Mouse (Mus musculus) kidney, adult 2 months (tissue): ENCODE data around the gene BC025920. TPM values are rescaled to one million over a fixed set of nuclear protein-coding genes. Genes with fewer than 3 reads are reported as not detected.

ENCODE experiments used
- DNase-seq: peaks from one replicate; pipeline ENCODE4 v3.0.0; 2021
- H3K27ac ChIP-seq: fragments of 200-500 bp; 2 replicates; pipeline ENCODE4 v1.5.1; 2012; ENCODE audit warnings: low read depth, low read length, control low read depth, inconsistent platforms; ENCODE audit not compliant: insufficient read depth
- H3K27me3 ChIP-seq: fragments of 200-500 bp; replicated peaks from 2 replicates; pipeline ENCODE4 v1.6.1; 2012; ENCODE audit warnings: mild to moderate bottlenecking, moderate library complexity, low read length, inconsistent platforms; ENCODE audit not compliant: control insufficient read depth, insufficient read depth
- H3K36me3 ChIP-seq: fragments of 200-500 bp; 2 replicates; pipeline ENCODE4 v1.6.1; 2012; ENCODE audit warnings: mild to moderate bottlenecking, moderate library complexity, low read length, inconsistent platforms; ENCODE audit not compliant: control insufficient read depth, insufficient read depth
- H3K4me1 ChIP-seq: fragments of 200-500 bp; 2 replicates; pipeline ENCODE4 v1.6.1; 2011; ENCODE audit warnings: low read length; ENCODE audit not compliant: control insufficient read depth, insufficient read depth
- H3K4me3 ChIP-seq: fragments of 200-500 bp; 2 replicates; pipeline ENCODE4 v1.5.1; 2011; ENCODE audit warnings: mild to moderate bottlenecking, low read depth, low read length, control low read depth; ENCODE audit not compliant: insufficient read depth
- CTCF ChIP-seq: fragments of 200-500 bp; conservative IDR thresholded peaks from 2 replicates; pipeline ENCODE4 v1.5.1; 2011; ENCODE audit warnings: low read depth, mild to moderate bottlenecking, control low read depth, low read length, moderate library complexity, mixed read lengths; ENCODE audit not compliant: insufficient read depth, insufficient read length
- POLR2A ChIP-seq: fragments of 200-500 bp; IDR thresholded peaks from one replicate; pipeline ENCODE4 v1.6.1; 2011; ENCODE audit warnings: low read depth, low read length, control low read depth
- WGBS: fragments of 180-500 bp; shearing (Covaris S2); methylation state at CpG from one replicate; pipeline ENCODE4 v1.1.7; 2018; 5-methylcytosine and 5-hydroxymethylcytosine counted together
- polyA plus RNA-seq: library from polyadenylated mRNA; depleted of rRNA; stranded (reverse); fragments of >200 nt; gene quantifications from 2 replicates; pipeline ENCODE4 v1.2.3, GENCODE M21; 2012

Gene BC025920
- polyA plus RNA-seq, 1 experiment: 1.1 TPM

GRCm38 (mm10) chr10:81620786-81621185, 14.7 kb downstream of the BC025920 start:
- 53% methylated on average over 9 of the region's 9 CpGs for WGBS

GRCm38 (mm10) chr10:81623441-81623840, 17.4 kb downstream of the BC025920 start:
- Histone ChIP-seq H3K4me3 (no peak overlapping the region), H3K27me3 (no peaks in the 10 kb centered on the region), H3K4me1 (no peaks in the 10 kb centered on the region), H3K36me3 (no peaks in the 10 kb centered on the region), H3K27ac (no peak overlapping the region)
- DNase-seq: no peak
- no peak for TF ChIP-seq POLR2A
- TF ChIP-seq CTCF: no peak
- 71% methylated on average over 8 of the region's 8 CpGs for WGBS

More at GRCm38 (mm10) chr10:81620786-81621185, 14.7 kb downstream of the BC025920 start:
- H3K36me3 ChIP-seq: no peaks in the 10 kb centered on the region
- H3K27ac ChIP-seq: no peak overlapping the region
- DNase-seq: no peak
- TF ChIP-seq CTCF: no peak
- TF ChIP-seq POLR2A: no peak
- H3K27me3 ChIP-seq: no peaks in the 10 kb centered on the region
- no peak overlapping the region for H3K4me3 ChIP-seq
- no peaks in the 10 kb centered on the region for H3K4me1 ChIP-seq

GRCm38 (mm10) chr10:81626101-81626993, 20.3 kb downstream of the BC025920 start:
- H3K27ac ChIP-seq: no peak overlapping the region
- peak overlapping the region; percentile 70 for H3K4me3 ChIP-seq
- DNase-seq: no peak
- H3K4me1 ChIP-seq: no peaks in the 10 kb centered on the region
- TF ChIP-seq POLR2A: no peak
- TF ChIP-seq CTCF: no peak
- no peaks in the 10 kb centered on the region for H3K27me3 ChIP-seq
- no peaks in the 10 kb centered on the region for H3K36me3 ChIP-seq
- 82% methylated on average over 22 of the region's 22 CpGs for WGBS

GRCm38 (mm10) chr10:81626994-81627835, 21.1 kb downstream of the BC025920 start, which contains the start of gene Sirt6:
Gene Sirt6 (minus strand): TSS chr10:81627797.
- 4% methylated on average over 40 of the region's 40 CpGs for WGBS
- peak within 1 kb of the TSS; percentile 44 for H3K27ac ChIP-seq
- peak; percentile 96 for DNase-seq
- no peaks in the 10 kb centered on the region for H3K4me1 ChIP-seq
- H3K4me3 ChIP-seq: peak within 1 kb of the TSS; percentile 70
- TF ChIP-seq POLR2A (peak; percentile 66), CTCF (no peak)
- H3K36me3 ChIP-seq: no peaks in the 10 kb centered on the region
- no peaks in the 10 kb centered on the region for H3K27me3 ChIP-seq

- no peak for DNase-seq
- H3K27ac ChIP-seq: peak overlapping the region; percentile 32
- no peaks in the 10 kb centered on the region for H3K4me1 ChIP-seq
- no peaks in the 10 kb centered on the region for H3K36me3 ChIP-seq
- no peak for TF ChIP-seq POLR2A
- no peak for TF ChIP-seq CTCF
- peak overlapping the region; percentile 70 for H3K4me3 ChIP-seq
- WGBS: 21% methylated on average over 7 of the region's 7 CpGs
- no peaks in the 10 kb centered on the region for H3K27me3 ChIP-seq
These were observed 21.8 kb downstream of the BC025920 start for GRCm38 (mm10) chr10:81627836-81628220.

- Histone ChIP-seq H3K27ac (peak within 1 kb of the TSS; percentile 44), H3K4me1 (no peaks in the 10 kb centered on the region), H3K4me3 (peak within 1 kb of the TSS; percentile 70), H3K36me3 (no peaks in the 10 kb centered on the region), H3K27me3 (no peaks in the 10 kb centered on the region)
- 56% methylated on average over 16 of the region's 16 CpGs for WGBS
- TF ChIP-seq POLR2A (no peak), CTCF (no peak)
- no peak for DNase-seq
These were observed 22.3 kb downstream of the BC025920 start, which contains the start of gene Ankrd24 for GRCm38 (mm10) chr10:81628390-81628789. Gene Ankrd24 (plus strand): TSS chr10:81628540.
